Mouse (Mus musculus): ENCODE measurements around the gene Manbal.
"Not testable (repeated sequence)": the region's sequence is repeated elsewhere in the genome, so short reads cannot be mapped to it uniquely, and the experiment has no call there.

The Manbal gene

DNA sequence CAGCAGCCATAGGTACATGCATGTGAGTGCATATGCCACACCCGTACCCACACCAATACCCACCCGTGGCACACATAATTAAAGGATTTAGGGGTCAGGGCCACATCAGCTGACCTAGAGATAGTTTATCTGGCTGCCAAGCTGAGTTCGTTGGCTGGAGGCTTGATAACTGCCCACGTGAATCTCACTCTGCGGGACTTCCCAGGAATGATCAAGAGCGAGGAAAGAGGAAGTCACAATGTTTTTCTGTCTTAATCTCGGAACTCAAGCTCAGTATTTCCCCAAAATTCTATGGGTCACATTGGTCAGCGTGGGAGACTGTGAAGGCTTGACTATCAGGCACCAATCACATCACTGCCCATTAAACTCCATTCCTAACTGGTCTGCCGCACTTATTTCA, 632 bp upstream of the Manbal start:
- DNase-seq (ENCODE audit: low spot score in 2 of 2): no peak

- DNase-seq (ENCODE audit: low spot score in 2 of 2): no peak
These were observed 597 bp downstream of the Manbal start for GRCm38 (mm10) chr2:157367991-157368390.

DNA sequence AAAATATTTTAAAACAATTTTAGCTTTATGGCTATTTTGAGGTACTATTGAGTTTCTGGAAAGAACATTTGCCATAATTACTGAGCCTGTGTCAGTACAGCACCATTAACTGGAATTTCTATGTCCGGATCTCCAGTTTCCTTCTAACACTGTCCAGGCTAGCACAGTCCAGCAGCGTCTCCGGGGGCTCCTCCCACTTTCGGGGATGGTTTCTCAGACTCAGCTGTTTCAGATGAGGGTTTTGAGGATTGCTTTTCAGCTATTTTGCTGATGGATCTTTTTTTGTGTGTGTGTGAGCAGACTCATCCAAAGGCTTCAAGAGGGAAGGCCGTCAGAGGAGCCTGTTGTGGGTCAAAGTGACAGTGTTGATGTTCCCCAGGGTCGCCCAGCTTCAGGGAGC, 4.3 kb downstream of the Manbal start:
- no peak for DNase-seq (ENCODE audit: low spot score in 2 of 2)

DNA sequence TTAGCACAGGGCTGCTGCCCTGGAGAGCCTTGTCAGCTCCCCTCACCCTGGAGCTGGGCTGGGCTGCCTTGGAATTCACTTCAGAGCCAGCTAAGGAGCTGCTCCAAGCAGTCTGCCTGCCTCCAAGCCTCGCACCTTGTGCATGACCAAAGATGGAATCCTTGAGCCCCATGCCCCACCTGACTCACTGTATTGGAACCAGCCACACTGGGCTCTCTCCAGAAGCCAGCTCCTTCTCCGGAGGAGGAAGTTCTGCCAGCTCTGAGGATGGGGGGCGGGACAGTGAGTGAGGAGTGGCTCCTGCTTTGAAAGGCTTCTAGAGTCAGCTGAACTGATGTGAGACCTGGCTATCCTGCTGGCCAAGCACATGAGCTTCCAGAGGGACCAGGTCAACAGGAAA, 6.3 kb downstream of the Manbal start:
- no peak for DNase-seq (ENCODE audit: low spot score in 2 of 2)

- no peak for DNase-seq (ENCODE audit: low spot score in 2 of 2)
These were observed 7.7 kb downstream of the Manbal start for GRCm38 (mm10) chr2:157375051-157375450.

- no peak for DNase-seq (ENCODE audit: low spot score in 2 of 2)
These were observed 8.7 kb downstream of the Manbal start for GRCm38 (mm10) chr2:157375794-157376757.

- DNase-seq (ENCODE audit: low spot score in 2 of 2): no peak
These were observed 9.6 kb downstream of the Manbal start for GRCm38 (mm10) chr2:157376995-157377394.

GRCm38 (mm10) chr2:157384836-157385235, 17.4 kb downstream of the Manbal start:
- no peak for DNase-seq (ENCODE audit: low spot score in 2 of 2)

GRCm38 (mm10) chr2:157388901-157389590, 21.7 kb downstream of the Manbal start:
- not testable (repeated sequence) for DNase-seq (ENCODE audit: low spot score in 2 of 2)

DNA sequence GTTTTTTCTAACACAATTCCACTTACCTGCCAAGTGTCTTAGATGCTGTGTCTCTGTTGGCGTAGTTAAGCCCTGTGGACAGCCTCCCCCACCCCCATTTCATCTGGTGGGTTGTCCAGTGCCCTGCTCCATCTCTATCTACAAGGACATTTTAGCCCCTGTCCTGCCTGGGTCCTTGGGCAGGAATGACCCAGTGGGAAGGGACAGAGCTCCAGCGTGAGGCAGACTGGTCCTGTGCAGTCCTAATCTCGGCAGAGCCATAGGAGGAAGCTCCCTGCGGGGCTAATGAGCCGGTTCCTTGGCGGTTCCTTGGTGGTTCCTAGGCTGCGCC, 22.2 kb downstream of the Manbal start:
- no peak for DNase-seq (ENCODE audit: low spot score in 2 of 2)

DNA sequence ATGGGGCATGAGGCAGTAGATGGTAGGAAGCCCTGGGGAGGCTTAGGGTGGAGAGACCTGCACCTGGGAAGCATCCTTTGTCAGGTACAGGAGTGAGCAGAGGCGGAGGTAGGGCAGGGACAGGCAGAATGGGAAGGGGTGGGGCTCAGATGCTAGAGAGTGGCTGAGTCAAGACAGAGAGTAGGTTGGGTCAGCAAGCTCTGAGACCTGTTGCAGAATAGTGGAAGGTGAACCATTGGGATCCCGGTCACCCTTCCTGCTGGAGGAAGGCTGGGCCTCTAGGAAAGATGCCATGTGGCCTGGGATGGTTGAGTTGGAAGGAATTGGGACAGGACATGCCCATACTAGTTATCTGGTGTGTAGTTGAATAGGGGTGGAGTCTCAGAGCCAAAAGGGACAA, 24.9 kb downstream of the Manbal start:
- DNase-seq (ENCODE audit: low spot score in 2 of 2): no peak

DNA sequence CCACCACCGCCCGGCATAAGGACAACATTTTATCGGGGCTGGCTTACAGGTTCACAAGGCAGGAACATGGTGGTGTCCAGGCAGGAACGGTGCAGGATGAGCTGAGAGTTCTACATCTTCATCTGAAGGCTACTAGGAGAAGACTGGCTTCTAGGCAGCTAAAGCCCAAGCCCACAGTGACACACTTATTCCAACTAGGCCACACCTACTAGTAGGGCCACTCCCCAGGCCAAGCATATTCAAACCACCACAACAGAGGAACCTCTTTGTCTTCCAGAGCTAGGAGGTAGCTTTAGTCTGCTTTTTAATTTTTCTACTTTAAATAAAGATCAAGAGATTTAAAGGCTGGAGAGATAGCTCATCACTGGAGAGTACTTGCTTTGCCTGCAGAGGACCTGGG, 26.2 kb downstream of the Manbal start:
- DNase-seq (ENCODE audit: low spot score in 2 of 2): no peak

DNA sequence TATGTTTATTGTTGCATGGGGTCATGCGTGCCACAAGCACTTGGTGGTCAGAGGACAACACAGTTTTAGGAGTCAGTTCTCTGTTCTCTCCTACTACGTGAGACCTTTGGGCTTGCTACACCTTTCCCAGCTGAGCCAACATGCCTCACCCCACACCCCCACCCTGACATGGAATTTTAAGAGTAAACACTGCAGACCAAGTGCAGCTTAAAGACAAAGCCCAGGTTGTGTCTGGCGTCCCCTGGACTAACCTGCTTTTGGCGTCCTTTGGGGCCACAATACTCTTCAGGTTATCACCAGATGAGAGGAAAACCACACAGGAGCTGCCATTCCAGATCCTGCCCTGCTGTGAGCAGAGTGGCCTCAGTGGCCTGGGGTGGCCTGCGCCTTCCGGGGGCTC, 27.5 kb downstream of the Manbal start:
- no peak for DNase-seq (ENCODE audit: low spot score in 2 of 2)

GRCm38 (mm10) chr2:157395371-157395770, 28.0 kb downstream of the Manbal start:
- no peak for DNase-seq (ENCODE audit: low spot score in 2 of 2)

DNA sequence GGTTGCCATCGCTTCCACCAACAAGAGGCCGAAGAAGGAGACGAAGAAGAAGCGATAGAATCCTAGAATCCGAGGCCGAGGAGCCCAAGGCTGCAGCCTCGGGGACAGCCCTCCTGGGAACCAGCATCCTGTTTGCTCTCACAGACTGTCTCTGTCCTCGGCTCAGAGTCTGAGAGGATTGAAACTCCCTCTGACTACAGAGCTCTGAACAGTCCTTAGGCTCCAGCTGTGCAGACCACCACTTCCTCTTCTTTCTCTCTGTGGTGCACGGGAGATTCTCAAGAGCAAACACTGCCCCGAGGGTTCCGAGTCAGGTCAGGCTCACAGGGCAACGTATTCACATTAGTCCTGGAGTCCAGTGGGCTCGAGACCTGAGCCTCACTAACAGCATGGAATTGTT, 28.6 kb downstream of the Manbal start:
- DNase-seq (ENCODE audit: low spot score in 2 of 2): no peak

DNA sequence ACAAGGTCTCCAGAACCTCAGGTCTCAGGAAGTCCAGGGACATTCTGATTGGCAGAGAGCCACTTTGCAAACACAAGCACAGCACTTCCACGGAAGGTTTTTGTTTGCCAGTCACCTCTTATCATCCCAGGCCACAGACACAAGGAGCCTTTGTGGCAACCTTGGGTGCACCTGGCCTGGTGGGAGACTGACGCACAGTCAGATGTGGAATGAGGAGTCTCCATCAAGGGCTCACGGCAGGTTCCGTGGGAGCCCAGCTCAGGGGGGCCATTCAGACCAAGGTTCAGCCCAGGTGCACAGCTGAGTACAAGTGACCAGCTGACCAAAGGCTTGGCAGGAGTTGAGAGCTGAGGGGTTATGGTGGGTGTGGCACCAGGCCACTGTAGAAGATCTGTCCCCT, 30.0 kb downstream of the Manbal start:
- no peak for DNase-seq (ENCODE audit: low spot score in 2 of 2)

GRCm38 (mm10) chr2:157398539-157398938, 31.1 kb downstream of the Manbal start:
- DNase-seq (ENCODE audit: low spot score in 2 of 2): no peak

DNA sequence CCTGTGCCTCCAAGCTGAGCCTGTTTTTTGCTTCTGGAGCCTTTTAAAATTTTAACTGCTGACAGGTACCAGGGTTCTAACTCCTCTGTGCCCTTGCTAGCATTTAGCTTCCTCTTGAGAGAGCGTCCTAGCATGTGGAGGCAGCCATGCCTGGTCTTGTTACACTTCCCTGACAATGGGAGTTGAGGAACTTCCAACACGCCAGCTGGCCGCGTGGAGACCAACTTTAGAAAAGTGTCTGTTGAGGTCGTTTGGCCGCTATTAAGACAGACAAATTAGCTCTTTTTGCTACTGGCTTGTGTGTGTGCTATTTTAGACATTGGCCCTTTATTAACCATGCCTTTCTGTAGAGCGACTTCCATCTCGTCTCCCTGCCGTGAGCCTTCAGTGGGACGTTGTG, 32.4 kb downstream of the Manbal start:
- DNase-seq (ENCODE audit: low spot score in 2 of 2): no peak

GRCm38 (mm10) chr2:157400491-157400890, 33.1 kb downstream of the Manbal start:
- DNase-seq (ENCODE audit: low spot score in 2 of 2): no peak

DNA sequence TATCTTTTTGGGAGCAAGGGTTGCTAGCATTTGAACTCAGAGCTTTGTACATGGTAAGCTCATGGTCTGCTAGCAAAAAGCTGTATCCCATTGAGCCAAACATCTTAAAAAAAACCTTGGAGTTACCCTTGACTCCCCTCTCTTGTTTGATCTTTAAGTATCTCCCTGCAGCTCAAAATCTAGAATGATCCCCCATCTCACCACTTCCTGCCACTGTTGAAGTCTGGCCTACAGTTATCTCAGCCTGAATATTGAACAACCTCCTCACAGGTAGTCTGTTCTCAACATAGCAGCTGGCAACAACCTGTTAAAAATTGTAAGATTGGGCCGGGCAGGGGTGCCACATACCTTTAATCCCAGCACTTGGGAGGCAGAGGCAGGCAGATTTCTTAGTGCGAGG, 33.9 kb downstream of the Manbal start:
- no peak for DNase-seq (ENCODE audit: low spot score in 2 of 2)

DNA sequence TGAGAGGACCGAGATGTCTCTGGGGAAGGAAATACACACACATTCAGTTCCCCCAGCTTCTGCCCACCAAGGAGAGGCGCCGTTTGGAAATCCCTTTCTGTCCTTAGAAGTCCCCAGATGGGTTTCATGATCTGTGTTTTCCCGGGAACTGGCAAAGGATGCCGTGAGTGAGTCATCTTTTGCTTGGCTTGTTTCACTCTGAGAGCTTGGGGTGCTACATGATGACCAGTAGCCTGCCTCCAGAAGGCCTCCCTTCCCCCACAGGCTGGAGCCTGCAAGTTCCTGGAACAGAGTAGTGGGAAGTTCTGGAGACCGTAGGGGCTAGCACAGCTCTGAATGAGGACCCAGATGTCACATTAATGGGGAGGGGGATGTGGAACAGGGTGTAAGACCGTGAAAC, 40.2 kb downstream of the Manbal start:
- no peak for DNase-seq (ENCODE audit: low spot score in 2 of 2)

DNA sequence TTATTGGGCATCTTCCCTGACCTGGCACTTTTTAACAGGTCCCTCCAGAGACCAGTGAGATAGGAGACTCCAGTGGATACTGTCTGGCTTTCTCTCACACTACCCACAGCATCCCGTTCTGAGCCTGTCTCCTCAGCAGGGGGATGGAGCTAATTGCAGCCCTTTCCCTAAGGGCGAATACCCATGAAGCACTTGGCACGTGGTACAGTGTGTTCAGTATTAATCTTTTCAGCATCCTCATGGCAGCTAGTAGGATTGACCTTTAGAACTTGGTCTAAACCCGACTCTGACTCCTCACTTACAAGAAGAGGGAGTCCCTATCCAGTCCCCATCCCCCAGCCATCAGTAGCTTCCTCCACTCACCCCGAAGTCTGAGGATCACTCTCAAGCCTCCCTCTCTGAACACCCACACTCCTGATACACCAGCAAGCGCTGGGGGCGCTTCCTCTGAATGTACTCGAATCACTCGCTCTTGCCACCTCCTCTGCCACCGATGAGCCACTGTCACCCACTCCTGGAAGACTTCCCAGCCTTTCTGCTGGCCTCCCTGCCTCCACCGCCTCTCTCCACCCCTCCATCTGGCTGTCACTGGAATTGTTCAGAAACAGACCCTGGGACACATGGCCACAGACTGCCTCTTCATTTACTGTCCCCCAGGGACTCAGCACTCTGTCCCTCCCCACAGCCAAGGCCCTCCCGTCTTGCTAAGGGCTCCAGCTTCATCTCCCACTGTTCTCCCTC, 42.6 kb downstream of the Manbal start:
- DNase-seq (ENCODE audit: low spot score in 2 of 2): peak; percentile 79 to 82
